Mouse (Mus musculus) MEL (cell line): ENCODE results near the gene Kcnt2. TPM values are rescaled to one million over a fixed set of nuclear protein-coding genes. Genes with fewer than 3 reads are reported as not detected.

Experiments used
- DNase-seq: peaks from one replicate; pipeline ENCODE4 v3.0.0; 2011; ENCODE audit warnings: low read depth, low spot score
- H3K27ac ChIP-seq: 2 replicates; pipeline ENCODE4 v1.5.1; 2012; ENCODE audit warnings: low read depth, mild to moderate bottlenecking, control low read depth, low read length, moderate library complexity; ENCODE audit not compliant: control insufficient read depth
- H3K27me3 ChIP-seq, 2 experiments: fragments of 150-350 bp in 1 of 2; sonication (generic) in 1 of 2; 2 replicates each; pipeline ENCODE4 v1.6.1; 2012; ENCODE audit warnings: low read length in 2 of 2, mild to moderate bottlenecking in 2 of 2, improper control_type of control experiment in 1 of 2, moderate library complexity in 1 of 2; ENCODE audit not compliant: insufficient read depth in 2 of 2, control insufficient read depth in 1 of 2
- H3K36me3 ChIP-seq, 2 experiments: 2 replicates each; pipeline ENCODE4 v1.6.1; 2012 to 2014; ENCODE audit warnings: low read length in 2 of 2, improper control_type of control experiment in 1 of 2, inconsistent platforms in 1 of 2, mild to moderate bottlenecking in 1 of 2; ENCODE audit not compliant: insufficient read depth in 2 of 2, control insufficient read depth in 1 of 2
- H3K4me1 ChIP-seq, 2 experiments: fragments of 150-350 bp in 1 of 2; sonication (generic) in 1 of 2; 2 replicates each; pipeline ENCODE4 v1.6.1; 2012; ENCODE audit warnings: low read length in 2 of 2, improper control_type of control experiment in 1 of 2, mild to moderate bottlenecking in 1 of 2; ENCODE audit not compliant: insufficient read depth in 2 of 2, control insufficient read depth in 1 of 2
- H3K4me3 ChIP-seq, 2 experiments: fragments of 150-350 bp in 1 of 2; sonication (generic) in 1 of 2; 2 replicates each; pipeline ENCODE4 v1.5.1; 2012; ENCODE audit warnings: low read depth in 2 of 2, low read length in 2 of 2, mild to moderate bottlenecking in 2 of 2, moderate library complexity in 2 of 2, control low read depth in 1 of 2, improper control_type of control experiment in 1 of 2; ENCODE audit not compliant: control insufficient read depth in 1 of 2, insufficient read depth in 1 of 2
- H3K79me2 ChIP-seq: 2 replicates; pipeline ENCODE4 v1.6.1; 2012; ENCODE audit warnings: mild to moderate bottlenecking, low read length, moderate library complexity; ENCODE audit not compliant: control insufficient read depth, poor library complexity, insufficient read depth
- H3K9ac ChIP-seq: 2 replicates; pipeline ENCODE4 v1.6.1; 2012; ENCODE audit warnings: low read depth, mild to moderate bottlenecking, control low read depth, low read length, moderate library complexity; ENCODE audit not compliant: control insufficient read depth, poor library complexity, severe bottlenecking
- H3K9me3 ChIP-seq: fragments of 150-350 bp; sonication (generic); replicated peaks from 2 replicates; pipeline ENCODE4 v1.6.1; 2012; ENCODE audit warnings: mild to moderate bottlenecking, low read length, improper control_type of control experiment, moderate library complexity; ENCODE audit not compliant: insufficient read depth
- BHLHE40 ChIP-seq: IDR thresholded peaks from 2 replicates; pipeline ENCODE4 v1.6.1; 2012; ENCODE audit warnings: low read depth, mild to moderate bottlenecking, inconsistent platforms, low read length, improper control_type of control experiment, borderline replicate concordance
- CHD1 ChIP-seq: IDR thresholded peaks from 2 replicates; pipeline ENCODE4 v1.6.1; 2012; ENCODE audit warnings: low read depth, mild to moderate bottlenecking, inconsistent platforms, low read length, improper control_type of control experiment
- CHD2 ChIP-seq: IDR thresholded peaks from 2 replicates; pipeline ENCODE4 v1.6.1; 2011; ENCODE audit warnings: low read length, improper control_type of control experiment
- CTCF ChIP-seq, 3 experiments: IDR thresholded peaks in 2 of 3; conservative IDR thresholded peaks in 1 of 3; 2 replicates each; pipeline ENCODE4 v1.5.1; 2011 to 2012; ENCODE audit warnings: low read length in 3 of 3, low read depth in 2 of 3, mild to moderate bottlenecking in 2 of 3, improper control_type of control experiment in 1 of 3, inconsistent platforms in 1 of 3, mixed read lengths in 1 of 3, moderate library complexity in 1 of 3; ENCODE audit not compliant: control insufficient read depth in 1 of 3, insufficient read depth in 1 of 3, poor library complexity in 1 of 3, severe bottlenecking in 1 of 3
- E2F4 ChIP-seq: IDR thresholded peaks from 2 replicates; pipeline ENCODE4 v1.6.1; 2011; ENCODE audit warnings: low read depth, low read length, improper control_type of control experiment, borderline replicate concordance
- GABPA ChIP-seq: IDR thresholded peaks from 2 replicates; pipeline ENCODE4 v1.6.1; 2012; ENCODE audit warnings: low read depth, mild to moderate bottlenecking, inconsistent platforms, low read length, improper control_type of control experiment, moderate library complexity
- HCFC1 ChIP-seq: IDR thresholded peaks from 2 replicates; pipeline ENCODE4 v1.6.1; 2012; ENCODE audit warnings: low read depth, mild to moderate bottlenecking, inconsistent platforms, low read length, improper control_type of control experiment, moderate library complexity
- JUND ChIP-seq: IDR thresholded peaks from 2 replicates; pipeline ENCODE4 v1.6.1; 2011; ENCODE audit warnings: low read depth, mild to moderate bottlenecking, improper control_type of control experiment, low read length
- MAX ChIP-seq: IDR thresholded peaks from 2 replicates; pipeline ENCODE4 v1.6.1; 2011; ENCODE audit warnings: low read length, improper control_type of control experiment
- MAZ ChIP-seq: IDR thresholded peaks from 2 replicates; pipeline ENCODE4 v1.6.1; 2012; ENCODE audit warnings: low read depth, mild to moderate bottlenecking, inconsistent platforms, low read length, improper control_type of control experiment
- MXI1 ChIP-seq: IDR thresholded peaks from 2 replicates; pipeline ENCODE4 v1.6.1; 2011; ENCODE audit warnings: mild to moderate bottlenecking, low read depth, low read length, improper control_type of control experiment
- MYB ChIP-seq: IDR thresholded peaks from 2 replicates; pipeline ENCODE4 v1.6.1; 2011; ENCODE audit warnings: mild to moderate bottlenecking, low read depth, low read length, improper control_type of control experiment
- NELFE ChIP-seq: IDR thresholded peaks from 2 replicates; pipeline ENCODE4 v1.6.1; 2011; ENCODE audit warnings: low read depth, low read length, improper control_type of control experiment
- NRF1 ChIP-seq: IDR thresholded peaks from 2 replicates; pipeline ENCODE4 v1.6.1; 2014; ENCODE audit warnings: low read depth, mild to moderate bottlenecking, inconsistent platforms, low read length, improper control_type of control experiment, moderate library complexity; ENCODE audit not compliant: poor library complexity, insufficient read depth, severe bottlenecking
- POLR2A ChIP-seq, 2 experiments: IDR thresholded peaks; 2 replicates each; pipeline ENCODE4 v1.6.1; 2011 to 2012; ENCODE audit warnings: low read length in 2 of 2, mild to moderate bottlenecking in 2 of 2, control low read depth in 1 of 2, improper control_type of control experiment in 1 of 2, low read depth in 1 of 2, moderate library complexity in 1 of 2; ENCODE audit not compliant: control insufficient read depth in 1 of 2, insufficient read depth in 1 of 2, poor library complexity in 1 of 2
- POLR2AphosphoS2 ChIP-seq: IDR thresholded peaks from 2 replicates; pipeline ENCODE4 v1.6.1; 2011; ENCODE audit warnings: low read length, improper control_type of control experiment
- POLR2AphosphoS5 ChIP-seq: IDR thresholded peaks from 2 replicates; pipeline ENCODE4 v1.6.1; 2012; ENCODE audit warnings: low read depth, borderline replicate concordance, mild to moderate bottlenecking, inconsistent platforms, low read length, moderate library complexity, mixed read lengths
- RAD21 ChIP-seq: IDR thresholded peaks from 2 replicates; pipeline ENCODE4 v1.6.1; 2011; ENCODE audit warnings: mild to moderate bottlenecking, low read depth, low read length, improper control_type of control experiment
- RCOR1 ChIP-seq: IDR thresholded peaks from 2 replicates; pipeline ENCODE4 v1.6.1; 2012; ENCODE audit warnings: low read depth, mild to moderate bottlenecking, inconsistent platforms, low read length, improper control_type of control experiment
- SMC3 ChIP-seq: IDR thresholded peaks from 2 replicates; pipeline ENCODE4 v1.6.1; 2011; ENCODE audit warnings: low read depth, low read length, improper control_type of control experiment
- TAL1 ChIP-seq: IDR thresholded peaks from 2 replicates; pipeline ENCODE4 v1.6.1; 2012; ENCODE audit warnings: mild to moderate bottlenecking, inconsistent platforms, low read length, moderate library complexity, mixed read lengths
- TBP ChIP-seq: IDR thresholded peaks from 2 replicates; pipeline ENCODE4 v1.8.0; 2011; ENCODE audit warnings: low read depth, low read length, improper control_type of control experiment
- TCF12 ChIP-seq: IDR thresholded peaks from 2 replicates; pipeline ENCODE4 v1.6.1; 2014; ENCODE audit warnings: low read depth, mild to moderate bottlenecking, inconsistent platforms, low read length, improper control_type of control experiment, moderate library complexity
- UBTF ChIP-seq: IDR thresholded peaks from 2 replicates; pipeline ENCODE4 v1.6.1; 2012; ENCODE audit warnings: low read depth, mild to moderate bottlenecking, inconsistent platforms, low read length, improper control_type of control experiment, moderate library complexity, borderline replicate concordance; ENCODE audit not compliant: insufficient read depth
- USF2 ChIP-seq, 2 experiments: IDR thresholded peaks; 2 replicates each; pipeline ENCODE4 v1.6.1; 2011 to 2012; ENCODE audit warnings: improper control_type of control experiment in 2 of 2, low read length in 2 of 2, borderline replicate concordance in 1 of 2, inconsistent platforms in 1 of 2, low read depth in 1 of 2, mild to moderate bottlenecking in 1 of 2; ENCODE audit not compliant: insufficient read depth in 1 of 2
- ZC3H11A ChIP-seq: IDR thresholded peaks from 2 replicates; pipeline ENCODE4 v1.6.1; 2012; ENCODE audit warnings: low read depth, mild to moderate bottlenecking, inconsistent platforms, low read length, improper control_type of control experiment
- ZKSCAN1 ChIP-seq: IDR thresholded peaks from 2 replicates; pipeline ENCODE4 v1.6.1; 2012; ENCODE audit warnings: low read depth, mild to moderate bottlenecking, inconsistent platforms, low read length, improper control_type of control experiment, moderate library complexity
- ZMIZ1 ChIP-seq: IDR thresholded peaks from 2 replicates; pipeline ENCODE4 v1.6.1; 2012; ENCODE audit warnings: low read depth, mild to moderate bottlenecking, inconsistent platforms, low read length, improper control_type of control experiment, moderate library complexity
- polyA plus RNA-seq, 2 experiments: library from polyadenylated mRNA; stranded (reverse) in 1 of 2; unstranded in 1 of 2; fragments of >175 nt in 1 of 2; fragments of >200 nt in 1 of 2; gene quantifications; 2 replicates each; pipeline versions ENCODE4 v1.2.1 to v1.2.4; 2012; ENCODE audit warnings: low replicate concordance in 2 of 2, low read depth in 1 of 2; ENCODE audit not compliant: insufficient read length in 2 of 2, insufficient read depth in 1 of 2, missing spikeins in 1 of 2
- total RNA-seq: library from RNA; depleted of rRNA; stranded (reverse); fragments of 300-350 nt; gene quantifications from 2 replicates; pipeline ENCODE4 v1.2.3, GENCODE M21; 2012; rRNA removed

Kcnt2 gene
- total RNA-seq (not detected in 2 replicates), polyA plus RNA-seq (not detected)

GRCm38 (mm10) chr1:140245876-140246597 is at the start of gene Kcnt2:
Gene Kcnt2, plus strand, starts transcription at chr1:140246158.
- H3K4me1 ChIP-seq, result no peaks in the 10 kb centered on the region
- H3K27ac ChIP-seq, result no peak within 1 kb of the TSS
- H3K9me3 ChIP-seq, result no peaks in the 10 kb centered on the region
- DNase-seq, result no peak
- no peaks in the 10 kb centered on the region for H3K79me2 ChIP-seq
- no peak within 1 kb of the TSS for H3K4me3 ChIP-seq
- no peaks in the 10 kb centered on the region for H3K27me3 ChIP-seq
- H3K36me3 ChIP-seq, result no peaks in the 10 kb centered on the region
- no peak within 1 kb of the TSS for H3K9ac ChIP-seq
- TF ChIP-seq NRF1, result no peak
- TF ChIP-seq HCFC1, result no peak
- TF ChIP-seq POLR2A (IDR thresholded peaks at IDR 0.05; ENCODE audit: control insufficient read depth in 1 of 2, insufficient read depth in 1 of 2, low read depth in 1 of 2, low read length in 2 of 2, poor library complexity in 1 of 2), result no peak
- no peak for TF ChIP-seq RCOR1
- TF ChIP-seq MAZ, result no peak
- no peak for TF ChIP-seq TBP
- TF ChIP-seq E2F4, result no peak
- TF ChIP-seq GABPA, result no peak
- no peak for TF ChIP-seq TCF12
- no peak for TF ChIP-seq CHD2
- no peak for TF ChIP-seq JUND
- TF ChIP-seq MYB, result no peak
- TF ChIP-seq RAD21, result no peak
- TF ChIP-seq POLR2AphosphoS2, result no peak

- Histone ChIP-seq H3K4me3 (no peak overlapping the region), H3K9ac (no peak overlapping the region), H3K27ac (no peak overlapping the region), H3K27me3 (no peaks in the 10 kb centered on the region), H3K36me3 (no peaks in the 10 kb centered on the region), H3K79me2 (no peaks in the 10 kb centered on the region), H3K9me3 (no peaks in the 10 kb centered on the region), H3K4me1 (no peaks in the 10 kb centered on the region)
- DNase-seq, result no peak
- TF ChIP-seq MAZ, result no peak
- no peak for TF ChIP-seq USF2 (IDR thresholded peaks at IDR 0.05; ENCODE audit: borderline replicate concordance in 1 of 2, insufficient read depth in 1 of 2, low read depth in 1 of 2, low read length in 2 of 2)
- no peak for TF ChIP-seq MXI1
- TF ChIP-seq NELFE, result no peak
- TF ChIP-seq ZKSCAN1, result no peak
- TF ChIP-seq JUND, result no peak
- no peak for TF ChIP-seq MYB
- TF ChIP-seq UBTF, result no peak
- no peak for TF ChIP-seq CTCF (IDR thresholded peaks at IDR 0.05 in 2 of 3, conservative IDR thresholded peaks at IDR 0.05 in 1 of 3; ENCODE audit: control insufficient read depth in 1 of 3, insufficient read depth in 1 of 3, low read depth in 2 of 3, low read length in 3 of 3, poor library complexity in 1 of 3, severe bottlenecking in 1 of 3)
- no peak for TF ChIP-seq TAL1
- no peak for TF ChIP-seq ZC3H11A
- TF ChIP-seq BHLHE40, result no peak
- TF ChIP-seq ZMIZ1, result no peak
- TF ChIP-seq SMC3, result no peak
- no peak for TF ChIP-seq NRF1
- no peak for TF ChIP-seq CHD1
- TF ChIP-seq MAX, result no peak
- no peak for TF ChIP-seq POLR2AphosphoS5
These were observed 40.6 kb upstream of the Kcnt2 start for GRCm38 (mm10) chr1:140205329-140205728.
